Mouse (Mus musculus) intestine, postnatal 0 days (tissue): ENCODE data around the gene Gsto1. TPM values are rescaled to one million over a fixed set of nuclear protein-coding genes. Genes with fewer than 3 reads are reported as not detected.

Source experiments
- ATAC-seq: fragments of 200-750 bp; cut with Nextera tagmentation; 2 replicates; pipeline ENCODE4 v1.8.0; 2017; ENCODE audit warnings: mild to moderate bottlenecking, moderate TSS enrichment, moderate library complexity
- H3K27ac ChIP-seq: fragments of 300-500 bp; sonication (generic); 2 replicates; pipeline ENCODE4 v1.5.1; 2014; ENCODE audit warnings: mild to moderate bottlenecking, low read depth, low read length, moderate library complexity
- H3K27me3 ChIP-seq: fragments of 300-500 bp; sonication (generic); replicated peaks from 2 replicates; pipeline ENCODE4 v1.6.1; 2014; ENCODE audit warnings: low read length, mixed read lengths; ENCODE audit not compliant: control insufficient read depth, insufficient read depth
- H3K36me3 ChIP-seq: fragments of 300-500 bp; sonication (generic); 2 replicates; pipeline ENCODE4 v1.6.1; 2014; ENCODE audit warnings: mild to moderate bottlenecking, moderate library complexity; ENCODE audit not compliant: control insufficient read depth, insufficient read depth
- H3K4me1 ChIP-seq: fragments of 300-500 bp; sonication (generic); replicated peaks from 2 replicates; pipeline ENCODE4 v1.6.1; 2014; ENCODE audit warnings: antibody characterized with exemption, low read length, mixed read lengths; ENCODE audit not compliant: control insufficient read depth, insufficient read depth
- H3K4me2 ChIP-seq: fragments of 300-500 bp; sonication (generic); replicated peaks from 2 replicates; pipeline ENCODE4 v1.6.1; 2014; ENCODE audit warnings: low read depth, mild to moderate bottlenecking, moderate library complexity
- H3K4me3 ChIP-seq: fragments of 300-500 bp; sonication (generic); 2 replicates; pipeline ENCODE4 v1.5.1; 2014; ENCODE audit warnings: low read depth, low read length
- H3K9ac ChIP-seq: fragments of 300-500 bp; sonication (generic); 2 replicates; pipeline ENCODE4 v1.6.1; 2014; ENCODE audit warnings: mild to moderate bottlenecking, low read depth, low read length
- H3K9me3 ChIP-seq: fragments of 300-500 bp; sonication (generic); 2 replicates; pipeline ENCODE4 v1.6.1; 2016; ENCODE audit warnings: mixed run types; ENCODE audit not compliant: control insufficient read depth
- CTCF ChIP-seq: sonication (generic); IDR thresholded peaks from 2 replicates; pipeline ENCODE4 v1.5.1; 2016; ENCODE audit warnings: low read depth, mild to moderate bottlenecking, control low read depth, antibody characterized with exemption, moderate library complexity
- WGBS: fragments of 180-500 bp; shearing (Covaris S2); extraction: QIAGEN DNeasy Blood & Tissue Kit; methylation state at CpG from one replicate; pipeline ENCODE4 v1.1.7; 2014; 5-methylcytosine and 5-hydroxymethylcytosine counted together
- polyA plus RNA-seq: library from polyadenylated mRNA; unstranded; fragments of >200 nt; fragmentation: Nextera tagmentation; extraction: Ambion mirVana; gene quantifications from 2 replicates; pipeline ENCODE4 v1.2.1, GENCODE M21; 2015

Gsto1 gene
- polyA plus RNA-seq, 1 experiment from 2014 or later = 742 TPM

DNA sequence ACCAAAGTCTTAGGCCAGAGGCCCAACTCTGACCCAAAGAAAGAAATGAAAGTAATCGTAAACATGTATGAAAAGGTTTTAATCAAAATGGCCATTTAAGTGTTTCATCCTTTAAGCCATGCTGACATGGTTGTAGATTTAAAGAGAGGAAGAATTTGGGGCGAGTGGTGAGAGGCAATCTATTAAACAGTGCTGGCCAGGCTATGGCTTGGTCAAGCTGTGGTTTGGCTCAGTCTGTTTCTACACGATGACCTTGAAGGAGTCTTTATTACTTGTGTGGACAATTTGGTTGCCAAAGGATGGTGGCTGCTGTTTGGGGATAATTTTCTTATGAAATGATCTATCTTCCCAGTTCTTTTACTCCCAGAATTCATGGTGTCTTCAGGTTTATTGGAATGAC lies 1.7 kb upstream of the Gsto1 start:
- 86% methylated on average over 3 of the region's 3 CpGs for WGBS
- Histone ChIP-seq H3K36me3 (peaks cover 6% of the 10 kb centered on the region), H3K27me3 (no peaks in the 10 kb centered on the region), H3K9me3 (no peaks in the 10 kb centered on the region), H3K4me1 (no peaks in the 10 kb centered on the region), H3K4me3 (no peak overlapping the region), H3K27ac (no peak overlapping the region), H3K4me2 (no peak overlapping the region), H3K9ac (no peak overlapping the region)
- TF ChIP-seq CTCF = no peak
- no peak for ATAC-seq

DNA sequence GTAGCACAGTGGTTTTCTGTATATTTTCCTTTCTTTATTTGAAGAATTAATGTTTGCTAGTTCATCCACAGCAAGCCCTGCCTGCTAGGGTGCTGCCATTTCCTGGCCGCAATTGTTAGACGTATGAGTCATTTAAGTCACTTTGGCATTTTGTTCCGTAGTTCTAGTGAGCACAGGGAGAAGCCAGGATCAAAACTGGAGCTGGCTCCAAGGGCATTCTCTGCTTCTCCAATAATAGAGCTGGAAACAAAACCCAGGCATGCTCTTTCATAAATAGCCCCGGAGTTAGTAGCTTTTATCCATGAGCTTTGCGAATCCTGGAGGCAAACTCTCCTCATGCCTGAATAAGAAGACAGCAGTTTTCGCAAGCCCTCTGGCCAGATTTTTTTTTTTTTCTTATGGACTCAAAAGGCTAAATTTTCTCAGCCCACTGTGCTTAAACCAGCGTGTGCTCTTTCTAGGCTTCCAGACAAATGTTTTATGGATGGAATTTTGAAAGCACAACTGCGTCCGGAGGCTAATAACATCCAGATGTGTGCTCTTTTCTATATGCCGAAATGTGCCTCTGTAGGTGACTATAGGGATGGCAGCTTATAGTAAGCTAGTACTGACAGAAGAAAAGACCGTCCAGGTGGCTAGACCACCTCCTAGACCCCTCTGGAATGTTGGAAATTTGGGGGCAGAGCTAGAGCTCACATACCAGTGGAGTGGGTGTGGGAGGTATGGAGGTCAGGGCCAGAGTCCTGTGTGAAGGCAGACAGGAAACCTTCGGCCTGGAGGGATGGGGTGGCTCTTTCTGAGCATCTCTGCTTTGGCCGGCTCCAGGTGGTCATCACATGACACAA lies 597 bp upstream of the Gsto1 start:
- H3K27me3 ChIP-seq = no peaks in the 10 kb centered on the region
- no peaks in the 10 kb centered on the region for H3K9me3 ChIP-seq
- H3K9ac ChIP-seq = peak overlapping the region; percentile 85; the same call in 1 of the 2 replicates
- no peak overlapping the region; the same call in 1 of the 2 replicates for H3K27ac ChIP-seq
- WGBS = 21% methylated on average over 13 of the region's 13 CpGs
- ATAC-seq = peak; percentile 44
- TF ChIP-seq CTCF = peak; percentile 42
- peak overlapping the region; percentile 66 for H3K4me3 ChIP-seq
- peaks cover 17% of the 10 kb centered on the region for H3K36me3 ChIP-seq
- no peaks in the 10 kb centered on the region for H3K4me1 ChIP-seq
- peak overlapping the region; percentile 94 for H3K4me2 ChIP-seq

DNA sequence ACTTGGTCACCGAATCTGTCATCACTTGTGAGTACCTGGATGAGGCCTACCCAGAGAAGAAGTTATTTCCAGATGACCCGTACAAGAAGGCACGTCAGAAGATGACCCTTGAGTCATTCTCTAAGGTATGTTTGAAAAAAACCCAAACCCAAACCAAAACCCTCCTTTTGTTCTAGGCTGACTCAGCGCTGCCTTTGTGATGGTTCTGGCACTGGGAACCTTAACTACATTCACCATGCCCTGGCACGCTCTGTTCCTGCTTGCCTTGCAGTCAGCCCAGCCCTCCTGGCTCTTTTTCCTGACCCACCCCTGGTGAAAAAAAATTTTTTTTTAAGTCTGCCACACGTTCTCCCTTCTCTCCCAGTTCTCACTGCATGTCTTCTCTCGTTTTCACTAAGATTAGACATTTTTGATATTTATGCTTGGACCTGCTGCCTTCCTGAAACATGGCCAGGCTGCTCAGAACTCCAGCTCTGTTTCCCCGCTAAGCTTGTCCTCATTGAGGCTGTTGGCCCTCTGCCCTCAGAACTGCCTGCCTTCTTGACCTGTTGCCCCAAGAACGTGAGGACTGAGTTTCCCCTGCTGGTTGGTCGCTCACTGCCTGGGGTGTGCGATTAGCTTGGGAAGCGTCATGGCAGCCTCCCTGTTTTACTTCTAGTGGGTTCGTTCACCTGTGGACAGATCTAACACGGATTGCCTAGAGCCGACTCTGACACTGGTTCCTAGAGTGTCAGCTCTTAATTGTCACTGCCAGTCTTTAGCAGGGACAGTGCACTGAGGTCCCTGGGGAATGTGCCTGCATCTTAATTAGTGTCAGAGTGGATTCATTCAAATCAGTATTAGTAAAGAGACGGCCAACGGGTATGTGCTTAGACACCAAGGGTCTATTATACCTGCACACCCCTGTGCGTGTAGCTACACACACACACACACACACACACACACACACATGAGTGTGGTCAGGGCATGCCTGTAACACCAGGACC lies 3.5 kb downstream of the Gsto1 start:
- no peak overlapping the region for H3K27ac ChIP-seq
- H3K36me3 ChIP-seq = peaks cover 43% of the 10 kb centered on the region
- TF ChIP-seq CTCF = no peak
- H3K9me3 ChIP-seq = no peaks in the 10 kb centered on the region
- no peak overlapping the region for H3K4me3 ChIP-seq
- H3K4me2 ChIP-seq = no peak overlapping the region
- H3K4me1 ChIP-seq = no peaks in the 10 kb centered on the region
- no peaks in the 10 kb centered on the region for H3K27me3 ChIP-seq
- ATAC-seq = no peak
- WGBS = 75% methylated on average over 18 of the region's 18 CpGs
- no peak overlapping the region for H3K9ac ChIP-seq

DNA sequence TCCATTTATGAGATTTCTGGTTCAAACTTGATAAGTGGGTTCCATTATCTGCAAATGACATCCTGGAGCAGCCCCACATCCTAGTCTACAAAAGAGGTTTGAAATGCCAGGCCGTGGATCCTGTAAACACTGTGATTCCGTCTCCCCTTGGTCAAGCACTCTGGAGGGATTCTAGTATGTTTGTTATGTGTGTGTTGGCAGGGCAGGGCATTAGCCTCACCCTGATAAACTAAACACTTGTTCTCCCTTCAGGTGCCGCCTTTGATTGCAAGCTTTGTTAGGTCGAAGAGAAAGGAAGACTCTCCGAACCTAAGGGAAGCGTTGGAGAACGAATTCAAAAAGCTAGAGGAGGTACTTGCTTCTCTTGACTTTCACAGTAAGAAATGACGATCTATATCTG lies 4.4 kb downstream of the Gsto1 start:
- 74% methylated on average over 8 of the region's 8 CpGs for WGBS
- Histone ChIP-seq H3K4me2 (no peak overlapping the region), H3K9me3 (no peaks in the 10 kb centered on the region), H3K27ac (no peak overlapping the region), H3K27me3 (no peaks in the 10 kb centered on the region), H3K9ac (no peak overlapping the region), H3K4me3 (no peak overlapping the region), H3K36me3 (peaks cover 52% of the 10 kb centered on the region), H3K4me1 (no peaks in the 10 kb centered on the region)
- no peak for ATAC-seq
- no peak for TF ChIP-seq CTCF

DNA sequence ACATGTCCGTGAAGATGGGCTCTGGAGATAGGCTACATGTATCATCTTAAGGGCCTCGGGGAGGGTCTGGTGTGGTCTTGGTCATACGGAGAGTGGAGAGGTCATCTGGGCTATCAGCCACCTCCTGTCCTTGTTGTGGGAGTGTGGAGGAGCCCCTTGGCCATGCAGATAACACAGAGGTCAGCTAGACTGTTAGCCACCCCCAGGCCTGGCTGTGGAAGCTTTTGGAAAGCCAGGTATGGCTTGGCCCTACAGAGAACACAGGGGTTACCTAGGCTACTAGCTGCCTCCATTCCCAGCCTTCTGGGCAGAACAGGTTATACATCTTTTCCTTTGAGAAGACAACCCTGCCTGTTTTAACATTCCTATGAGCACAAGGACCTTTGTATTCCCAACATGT lies 7.8 kb downstream of the Gsto1 start:
- no peak overlapping the region for H3K4me3 ChIP-seq
- no peak overlapping the region for H3K27ac ChIP-seq
- no peaks in the 10 kb centered on the region for H3K4me1 ChIP-seq
- WGBS = 85% methylated on average over 3 of the region's 3 CpGs
- ATAC-seq = no peak
- TF ChIP-seq CTCF = no peak
- H3K9me3 ChIP-seq = no peaks in the 10 kb centered on the region
- H3K27me3 ChIP-seq = no peaks in the 10 kb centered on the region
- no peak overlapping the region for H3K4me2 ChIP-seq
- peaks cover 52% of the 10 kb centered on the region for H3K36me3 ChIP-seq
- H3K9ac ChIP-seq = no peak overlapping the region

DNA sequence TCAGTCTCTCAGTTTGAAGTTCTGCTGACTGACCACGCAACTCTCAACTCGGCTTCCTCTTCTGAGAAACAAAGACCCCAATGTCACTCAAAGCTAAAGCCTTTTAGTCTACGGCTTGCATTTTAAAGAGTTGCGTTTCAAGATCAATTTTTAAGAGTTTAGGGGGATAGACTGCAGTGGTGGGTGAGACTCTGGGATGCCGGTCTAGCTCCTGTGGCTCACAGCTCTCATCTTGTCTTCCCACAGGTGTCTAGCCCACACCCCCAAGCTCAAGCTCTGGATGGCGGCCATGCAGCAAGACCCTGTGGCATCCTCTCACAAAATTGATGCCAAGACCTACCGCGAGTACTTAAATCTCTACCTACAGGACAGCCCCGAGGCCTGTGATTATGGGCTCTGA lies 9.3 kb downstream of the Gsto1 start:
- Histone ChIP-seq H3K4me2 (no peak overlapping the region), H3K4me3 (no peak overlapping the region), H3K27me3 (no peaks in the 10 kb centered on the region), H3K9me3 (no peaks in the 10 kb centered on the region), H3K27ac (no peak overlapping the region), H3K9ac (no peak overlapping the region), H3K4me1 (no peaks in the 10 kb centered on the region), H3K36me3 (peaks cover 37% of the 10 kb centered on the region)
- TF ChIP-seq CTCF = no peak
- 96% methylated on average over 9 of the region's 9 CpGs for WGBS
- ATAC-seq = no peak
